Mouse (Mus musculus): ENCODE data around the gene Cenpw. TPM values are rescaled to one million over a fixed set of nuclear protein-coding genes. Genes with fewer than 3 reads are reported as not detected.

Gene Cenpw
- 59.4 and 60.8 TPM in 2 replicates for polyA plus RNA-seq (2014; fragmentation: Nextera tagmentation; extraction: Ambion mirVana)

DNA sequence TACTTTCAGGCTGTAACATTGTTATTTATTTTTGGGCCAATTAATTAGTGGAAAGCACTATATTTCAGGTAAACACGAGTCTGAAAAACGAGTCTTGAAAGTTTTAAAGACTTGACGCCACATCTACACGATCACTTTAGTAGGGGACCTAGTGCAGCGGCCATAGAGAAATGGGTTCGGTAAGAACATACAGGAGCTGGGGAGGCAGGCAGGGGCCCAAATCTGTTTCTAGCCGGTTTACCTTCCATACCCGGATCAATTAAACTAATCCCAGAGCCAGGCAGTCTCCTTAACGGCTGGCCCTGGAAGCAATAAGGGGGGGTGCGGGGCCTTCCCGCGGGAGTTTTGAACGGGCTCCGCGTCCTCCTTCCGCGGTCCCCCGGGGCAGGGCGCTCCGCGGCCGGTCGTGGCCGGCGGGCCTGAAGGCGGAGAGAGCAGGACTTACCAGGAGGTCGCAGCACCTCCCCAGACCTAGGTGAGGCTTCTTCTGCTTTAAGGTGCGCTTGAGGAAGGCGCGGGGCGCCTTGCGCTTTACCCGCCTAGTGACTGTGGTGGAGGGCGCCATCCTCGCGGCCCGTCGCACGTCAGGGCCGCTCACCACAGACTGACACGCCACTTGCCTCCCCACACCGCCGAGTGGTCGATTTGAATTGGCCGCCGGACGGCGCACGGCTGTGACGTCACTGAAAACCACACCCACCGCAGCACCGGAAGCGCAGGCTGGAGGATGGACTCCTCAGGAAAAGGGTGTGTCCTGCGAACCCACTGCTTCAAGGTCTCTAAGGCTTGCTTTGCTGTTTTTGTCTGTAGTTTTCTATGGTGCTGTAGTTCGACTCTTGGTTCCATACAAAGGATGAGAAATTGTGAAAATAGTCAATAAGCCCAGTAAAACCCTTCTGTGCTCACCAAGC lies at the start of gene Cenpw:
Gene Cenpw, minus strand, starts transcription at position 645 of the 911 bp plus-strand sequence.
- peak within 1 kb of the TSS; percentile 56 for H3K4me2 ChIP-seq (ENCODE audit: low read depth, low read length)
- ATAC-seq (replicated peaks; ENCODE audit: insufficient number of reproducible peaks, low FRiP score, low TSS enrichment, low read depth) (peak; percentile 100), DNase-seq (ENCODE audit: low spot score) (peak; percentile 92)
- H3K9ac ChIP-seq (replicated peaks; ENCODE audit: low read length): peak within 1 kb of the TSS; percentile 81
- no peaks in the 10 kb centered on the region; the same call in 1 of the 2 replicates for H3K4me1 ChIP-seq (ENCODE audit: control insufficient read depth, insufficient read depth, low read length)
- no peak within 1 kb of the TSS for H3K27ac ChIP-seq (replicated peaks; ENCODE audit: low read depth, low read length)
- 1% methylated on average over 53 of the region's 55 CpGs for WGBS
- H3K9me3 ChIP-seq (replicated peaks; ENCODE audit: control insufficient read depth, low read length): no peaks in the 10 kb centered on the region
- no peaks in the 10 kb centered on the region for H3K36me3 ChIP-seq (replicated peaks; ENCODE audit: control insufficient read depth, insufficient read depth, low read depth, low read length)
- H3K27me3 ChIP-seq (ENCODE audit: control insufficient read depth, insufficient read depth, low read length): no peaks in the 10 kb centered on the region
- H3K4me3 ChIP-seq (ENCODE audit: low read depth, low read length): peak within 1 kb of the TSS; percentile 82

DNA sequence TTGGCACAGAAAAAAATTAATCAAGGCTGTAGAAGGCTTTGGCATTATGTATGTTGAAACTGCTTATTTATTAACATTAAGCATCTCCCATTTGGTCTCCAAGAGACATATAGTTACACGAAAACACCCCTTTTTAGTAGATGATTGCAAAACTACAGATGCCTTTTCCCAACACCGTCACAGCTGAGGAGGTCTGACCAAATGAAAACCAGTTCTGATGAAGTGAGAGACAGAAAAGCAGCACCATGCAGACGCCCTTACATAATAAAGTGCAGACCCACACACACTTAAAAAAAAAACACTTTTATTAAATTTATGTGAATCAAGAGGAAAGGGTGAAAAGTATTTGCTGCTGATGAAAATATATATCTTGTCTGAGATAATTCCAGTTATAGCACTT lies 49.3 kb upstream of the Cenpw start:
- Histone ChIP-seq H3K4me3 (ENCODE audit: low read depth, low read length) (no peak overlapping the region), H3K36me3 (replicated peaks; ENCODE audit: control insufficient read depth, insufficient read depth, low read depth, low read length) (no peaks in the 10 kb centered on the region), H3K27me3 (ENCODE audit: control insufficient read depth, insufficient read depth, low read length) (no peaks in the 10 kb centered on the region), H3K4me2 (ENCODE audit: low read depth, low read length) (no peak overlapping the region), H3K4me1 (ENCODE audit: control insufficient read depth, insufficient read depth, low read length) (no peaks in the 10 kb centered on the region), H3K9ac (replicated peaks; ENCODE audit: low read length) (no peak overlapping the region), H3K9me3 (replicated peaks; ENCODE audit: control insufficient read depth, low read length) (no peaks in the 10 kb centered on the region), H3K27ac (replicated peaks; ENCODE audit: low read depth, low read length) (no peak overlapping the region)
- ATAC-seq (replicated peaks; ENCODE audit: insufficient number of reproducible peaks, low FRiP score, low TSS enrichment, low read depth) (no peak), DNase-seq (ENCODE audit: low spot score) (no peak)
- 64% methylated on average over 3 of the region's 3 CpGs for WGBS

DNA sequence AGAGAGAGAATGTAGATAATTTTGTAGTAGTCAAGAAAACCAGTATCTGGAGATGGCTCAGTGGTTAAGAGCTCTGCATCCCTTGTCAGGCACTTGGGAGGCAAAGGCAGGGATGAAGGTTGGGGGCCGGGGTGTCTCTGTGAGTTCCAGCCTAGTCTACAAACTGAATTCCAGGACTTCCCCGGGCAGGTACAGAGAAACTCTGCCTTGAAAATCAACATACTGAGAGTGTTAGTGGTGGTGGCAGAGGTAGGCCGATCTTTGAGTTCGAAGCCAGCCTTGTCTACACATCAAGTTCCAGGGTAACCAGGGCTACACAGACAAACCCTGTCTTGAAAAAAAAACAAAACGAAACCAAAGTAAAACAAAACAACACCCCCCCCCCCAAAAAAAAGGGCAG lies 859 bp downstream of the Cenpw start:
- Histone ChIP-seq H3K9ac (replicated peaks; ENCODE audit: low read length) (no peak overlapping the region), H3K36me3 (replicated peaks; ENCODE audit: control insufficient read depth, insufficient read depth, low read depth, low read length) (no peaks in the 10 kb centered on the region), H3K4me2 (ENCODE audit: low read depth, low read length) (peak overlapping the region; percentile 56), H3K27me3 (ENCODE audit: control insufficient read depth, insufficient read depth, low read length) (no peaks in the 10 kb centered on the region), H3K4me1 (ENCODE audit: control insufficient read depth, insufficient read depth, low read length) (no peaks in the 10 kb centered on the region; the same call in 1 of the 2 replicates), H3K27ac (replicated peaks; ENCODE audit: low read depth, low read length) (no peak overlapping the region), H3K4me3 (ENCODE audit: low read depth, low read length) (peak overlapping the region; percentile 82), H3K9me3 (replicated peaks; ENCODE audit: control insufficient read depth, low read length) (no peaks in the 10 kb centered on the region)
- ATAC-seq (replicated peaks; ENCODE audit: insufficient number of reproducible peaks, low FRiP score, low TSS enrichment, low read depth): no peak
- WGBS: 64% methylated on average over 5 of the region's 5 CpGs
- DNase-seq (ENCODE audit: low spot score): peak; percentile 3

DNA sequence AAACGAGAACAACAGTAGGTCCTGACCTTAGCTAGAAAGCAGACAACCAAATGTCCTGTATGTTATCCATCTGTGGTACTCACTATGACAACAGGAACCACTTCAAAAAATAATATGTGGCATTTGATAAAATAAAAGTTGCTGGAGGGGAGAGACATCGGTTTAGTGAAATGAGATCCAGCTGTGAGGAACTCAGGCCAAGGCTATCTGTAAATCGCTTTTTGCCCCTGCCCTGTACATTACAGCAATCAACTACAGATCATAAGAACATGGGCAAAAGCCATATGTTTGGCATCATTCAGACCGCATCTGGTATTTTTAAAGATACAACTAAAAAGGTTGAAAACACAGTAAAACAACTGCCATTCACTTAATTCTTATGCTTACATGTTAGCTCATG lies 32.7 kb downstream of the Cenpw start:
- H3K4me3 ChIP-seq (ENCODE audit: low read depth, low read length): no peak overlapping the region
- 44% methylated on average over 4 of the region's 4 CpGs for WGBS
- no peaks in the 10 kb centered on the region for H3K36me3 ChIP-seq (replicated peaks; ENCODE audit: control insufficient read depth, insufficient read depth, low read depth, low read length)
- no peak overlapping the region for H3K4me2 ChIP-seq (ENCODE audit: low read depth, low read length)
- H3K9me3 ChIP-seq (replicated peaks; ENCODE audit: control insufficient read depth, low read length): no peaks in the 10 kb centered on the region
- no peaks in the 10 kb centered on the region for H3K4me1 ChIP-seq (ENCODE audit: control insufficient read depth, insufficient read depth, low read length)
- DNase-seq (ENCODE audit: low spot score): peak; percentile 56
- no peaks in the 10 kb centered on the region for H3K27me3 ChIP-seq (ENCODE audit: control insufficient read depth, insufficient read depth, low read length)
- H3K27ac ChIP-seq (replicated peaks; ENCODE audit: low read depth, low read length): no peak overlapping the region
- no peak overlapping the region for H3K9ac ChIP-seq (replicated peaks; ENCODE audit: low read length)
- 0 out of 2 replicates have a peak, but pooled peaks have one; percentile 44 for ATAC-seq (replicated peaks; ENCODE audit: insufficient number of reproducible peaks, low FRiP score, low TSS enrichment, low read depth)
